Mouse (Mus musculus) right cerebral cortex, postnatal 4 days (tissue): ENCODE measurements at regions not wholly inside any gene's neighbourhood (a gene's known extent, or its start where the extent isn't known, plus 50 kb on each side); places are given as distances from the start of the nearest gene placed in this dataset.

Experiments used
- DNase-seq: peaks from one replicate; pipeline ENCODE4 v3.0.0-alpha.2; 2022

DNA sequence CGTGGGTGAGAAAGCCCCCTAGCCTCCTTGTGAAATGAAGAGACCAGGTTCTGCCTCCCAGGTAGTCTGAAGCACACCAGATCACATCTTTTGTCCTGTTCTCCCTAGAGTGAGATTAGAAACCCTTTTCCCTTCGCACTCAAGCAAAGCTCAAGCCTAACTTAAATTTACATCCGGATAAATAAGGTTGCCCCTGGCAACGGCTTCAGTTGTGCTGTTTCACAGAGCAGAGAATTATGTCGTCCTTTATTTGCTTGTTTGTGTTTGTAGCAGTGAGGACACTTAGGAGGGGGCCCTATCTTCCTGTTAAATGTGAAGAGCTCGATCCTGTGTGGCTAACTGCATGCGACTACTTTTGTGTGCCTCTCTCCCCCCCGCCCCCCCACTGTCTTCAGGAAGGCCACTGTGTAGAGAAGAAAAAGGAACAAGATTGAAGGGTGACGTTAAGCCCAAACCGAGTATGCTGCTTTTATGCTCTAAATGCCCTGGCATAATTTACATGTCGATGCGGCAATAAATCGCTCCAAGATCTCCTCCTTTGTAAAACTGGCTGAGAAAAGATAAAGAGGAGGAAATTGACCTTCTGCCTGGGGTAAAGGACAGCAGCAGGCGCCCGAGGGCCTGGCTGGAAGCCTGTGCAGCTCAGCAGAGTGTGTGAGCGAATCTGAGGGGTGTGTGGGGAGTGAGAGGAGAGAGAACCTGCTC is 439.9 kb downstream of the Prdm2 start:
- peak; percentile 24 for DNase-seq

DNA sequence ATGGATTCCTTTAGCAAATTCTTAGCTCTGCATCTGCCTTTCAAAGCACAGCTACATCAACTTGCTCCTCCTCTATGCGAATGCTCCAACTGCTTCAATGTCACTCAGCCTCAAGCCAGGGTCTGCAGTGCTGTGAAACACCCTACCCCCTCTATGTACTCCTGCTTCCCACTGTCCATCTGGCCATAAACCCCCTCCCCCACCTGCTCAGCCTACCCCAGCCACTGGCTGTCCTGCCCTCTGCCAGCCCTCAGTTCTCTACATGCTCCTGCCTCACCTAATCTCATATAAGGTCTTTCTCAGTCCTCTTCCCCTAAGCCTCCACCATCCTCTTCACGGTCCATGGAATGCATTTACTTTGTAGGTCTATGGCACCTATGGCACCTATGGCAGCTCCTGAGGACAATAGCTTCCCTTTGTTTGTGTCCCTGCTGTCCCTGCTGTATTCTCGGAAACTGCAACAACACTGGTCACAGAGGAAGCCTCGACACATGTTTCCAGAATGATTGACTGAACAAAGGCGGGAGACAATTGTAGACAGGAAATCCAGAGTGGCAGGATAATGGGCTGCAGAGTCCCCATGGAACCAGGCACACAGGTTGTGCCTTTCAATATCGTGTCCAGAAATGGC is 441.2 kb downstream of the Prdm2 start:
- no peak for DNase-seq

DNA sequence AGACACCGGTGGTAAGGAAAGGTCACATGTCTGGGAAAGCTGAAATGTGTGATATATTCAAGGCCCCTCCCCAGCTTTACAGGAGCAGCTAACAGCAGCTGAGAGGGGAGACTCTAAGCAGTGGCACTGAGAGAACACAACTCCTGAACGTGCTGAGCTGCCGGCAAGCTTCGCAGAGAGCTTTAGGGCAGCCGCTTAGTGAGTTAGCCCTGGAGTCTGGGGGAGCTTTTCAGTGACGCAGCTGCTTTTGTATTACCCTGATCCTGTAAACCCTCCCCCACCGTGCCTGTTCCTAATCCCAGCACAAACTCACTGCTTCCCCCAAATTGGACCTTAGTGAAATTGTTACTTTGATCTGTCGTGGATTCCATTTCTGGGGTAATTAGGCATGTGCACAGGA is 442.6 kb downstream of the Prdm2 start:
- DNase-seq, result no peak

DNA sequence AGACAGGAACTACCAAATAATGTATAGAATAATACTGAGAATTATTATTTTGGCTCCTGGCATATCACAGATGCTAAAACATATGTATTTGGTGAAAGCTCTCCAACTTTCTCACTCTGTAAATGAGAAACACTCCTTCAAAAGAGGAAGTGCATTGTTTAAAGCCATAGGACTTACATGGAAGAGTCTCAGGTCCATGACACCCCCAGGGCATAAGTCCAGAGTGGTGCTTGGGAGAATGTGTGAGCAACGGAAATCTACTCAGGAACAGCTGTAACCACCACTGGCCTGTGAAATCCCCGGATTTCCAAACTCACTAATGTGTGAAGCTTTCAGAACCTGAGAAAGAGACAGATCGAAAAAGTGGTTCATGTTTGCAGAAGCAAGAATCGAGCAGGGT is 445.1 kb downstream of the Prdm2 start:
- DNase-seq, result no peak

DNA sequence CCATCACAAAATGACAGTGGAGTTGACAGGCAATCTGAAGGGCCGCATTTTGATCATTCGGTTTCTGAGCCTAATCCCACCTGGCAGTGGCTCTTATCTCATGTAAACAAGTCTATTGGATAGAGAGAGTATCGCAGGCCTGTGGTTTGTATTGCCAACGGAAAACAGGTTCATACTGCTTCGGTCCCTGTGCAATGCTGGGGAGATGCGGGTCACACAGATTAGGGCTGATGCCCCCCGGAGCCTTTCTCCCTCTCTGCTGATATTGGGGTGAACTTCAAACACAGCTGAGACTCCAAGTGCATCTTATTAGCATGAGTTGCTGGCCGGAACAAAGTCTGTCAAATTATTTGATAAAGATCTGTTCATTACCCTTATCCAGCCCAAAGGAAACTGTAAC is 451.2 kb downstream of the Prdm2 start:
- no peak for DNase-seq

DNA sequence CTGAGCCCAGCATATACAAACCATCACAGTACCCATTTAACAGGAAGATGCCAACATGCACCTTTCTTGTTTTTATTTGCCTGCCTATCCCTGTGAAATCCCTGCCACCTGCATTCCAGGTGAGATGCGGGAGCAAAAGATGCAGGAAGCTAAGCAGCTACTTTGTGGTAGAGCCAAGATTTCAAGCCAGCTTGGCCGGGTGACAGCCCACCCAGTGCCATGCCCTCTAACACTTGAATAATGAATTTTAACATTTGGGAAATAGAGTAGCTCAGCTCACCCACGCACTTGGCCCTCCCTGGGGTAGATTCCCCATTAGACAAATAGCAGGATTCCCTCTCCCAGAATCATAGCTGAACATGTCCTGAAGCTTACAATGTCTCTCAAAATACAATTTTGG is 454.7 kb downstream of the Prdm2 start:
- no peak for DNase-seq

DNA sequence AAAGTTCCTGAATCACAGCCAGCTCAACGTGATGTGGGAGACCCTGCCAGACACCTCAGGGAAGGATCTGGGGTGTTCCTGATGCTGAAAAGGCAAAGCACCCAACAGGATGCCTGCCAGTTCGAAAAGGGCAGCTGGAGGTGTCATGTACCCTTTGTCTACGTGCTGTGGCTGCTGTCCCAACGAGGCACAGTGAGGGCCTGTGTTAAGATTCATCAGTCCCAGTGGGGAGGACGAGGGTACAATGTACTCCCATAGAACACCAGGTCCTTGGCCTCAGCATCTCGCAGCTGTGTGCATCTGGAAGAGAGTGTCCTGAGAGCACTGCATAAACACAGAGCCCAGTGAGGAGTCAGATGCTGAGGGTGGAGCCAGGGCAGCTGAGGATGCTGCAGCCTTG is 456.5 kb downstream of the Prdm2 start:
- DNase-seq, result no peak

DNA sequence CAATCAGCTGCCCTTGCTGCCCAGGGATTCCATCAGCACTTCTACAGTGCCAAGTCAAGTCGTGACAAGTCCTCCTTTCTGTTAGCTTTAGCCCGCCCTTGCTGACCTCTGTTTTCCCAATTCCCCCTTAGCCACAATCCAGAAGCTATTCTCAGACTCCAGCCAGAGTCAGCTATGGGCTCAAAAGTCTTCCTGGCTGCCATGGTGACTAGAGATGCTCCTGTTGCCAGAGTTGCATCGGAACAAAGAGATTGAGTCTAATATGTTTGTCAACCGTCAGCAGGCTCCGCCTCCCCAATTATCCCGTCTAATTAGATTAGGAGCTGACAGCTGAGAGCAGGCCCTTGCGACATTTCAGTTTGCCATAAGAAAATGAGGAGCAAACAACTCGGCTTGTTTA is 462.9 kb downstream of the Prdm2 start:
- DNase-seq, result no peak

DNA sequence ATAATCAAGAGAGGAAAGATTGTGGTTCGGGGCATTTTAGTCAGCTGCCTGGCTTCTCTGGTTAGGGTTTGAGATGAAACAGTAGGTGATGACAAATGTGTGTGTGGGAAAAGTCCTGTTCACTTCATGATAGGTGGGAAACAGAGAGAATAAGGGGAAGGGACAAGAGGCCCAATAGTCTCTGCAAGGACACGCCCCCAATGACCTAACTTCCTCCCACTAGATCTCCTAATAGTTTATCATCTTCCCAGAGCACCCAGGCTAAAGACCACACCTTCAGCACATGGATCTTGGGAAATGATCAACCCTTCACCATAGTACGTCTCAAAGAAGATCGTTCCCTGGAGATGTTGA is 484.3 kb upstream of the Kazn start:
- DNase-seq, result no peak

DNA sequence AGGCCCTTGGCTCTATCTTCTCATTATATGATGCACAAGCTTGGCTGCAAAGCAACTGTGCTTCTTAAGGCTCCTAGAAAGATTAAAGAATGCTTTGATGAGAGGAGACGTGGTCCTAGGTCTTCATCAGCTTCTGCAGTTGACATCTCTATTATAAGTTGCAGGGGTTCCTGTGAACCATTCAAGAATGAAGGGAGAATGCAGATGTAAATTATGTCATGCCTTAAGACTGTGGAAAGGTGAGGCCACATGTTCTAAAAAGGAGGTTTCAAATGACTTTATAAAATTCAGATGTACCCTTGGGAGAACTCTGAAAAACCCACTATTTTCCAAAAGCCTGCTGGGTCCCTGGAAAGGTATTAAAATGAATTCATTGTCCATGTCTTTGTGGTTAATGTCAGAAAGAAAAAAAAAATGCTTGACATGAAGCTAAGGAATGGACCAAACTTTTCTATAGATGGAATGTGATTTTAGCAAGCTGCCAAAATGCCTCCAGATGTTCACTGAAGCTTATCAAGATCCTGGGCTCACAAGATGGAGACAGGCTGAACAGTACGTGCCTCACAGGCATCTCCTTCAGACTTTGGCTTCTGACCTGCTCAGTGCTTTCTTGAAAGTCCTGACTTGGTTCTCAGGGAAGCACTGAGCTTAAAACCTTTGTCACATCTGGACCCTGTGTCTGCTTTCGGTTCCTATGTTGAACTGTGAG is 483.8 kb upstream of the Kazn start:
- no peak for DNase-seq

DNA sequence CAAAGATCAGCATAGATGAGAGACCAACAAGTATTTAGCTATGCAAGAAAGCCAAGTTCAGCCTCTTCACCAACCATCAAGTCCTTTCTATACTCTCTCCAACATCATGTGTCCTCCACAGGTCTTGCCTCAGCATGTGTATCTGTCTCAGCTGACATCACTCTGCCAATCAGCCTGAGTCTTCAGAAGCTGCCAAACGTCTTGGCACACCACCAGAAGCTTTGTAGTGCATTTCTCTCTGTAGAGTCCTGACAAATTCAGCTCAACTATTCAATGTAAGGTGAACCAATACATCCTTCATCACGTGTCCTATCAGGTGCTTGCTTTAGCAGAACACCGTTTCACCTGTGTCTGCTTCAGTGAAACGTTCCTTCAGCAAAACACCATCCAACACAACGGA is 462.4 kb upstream of the Kazn start:
- peak; percentile 11 for DNase-seq

DNA sequence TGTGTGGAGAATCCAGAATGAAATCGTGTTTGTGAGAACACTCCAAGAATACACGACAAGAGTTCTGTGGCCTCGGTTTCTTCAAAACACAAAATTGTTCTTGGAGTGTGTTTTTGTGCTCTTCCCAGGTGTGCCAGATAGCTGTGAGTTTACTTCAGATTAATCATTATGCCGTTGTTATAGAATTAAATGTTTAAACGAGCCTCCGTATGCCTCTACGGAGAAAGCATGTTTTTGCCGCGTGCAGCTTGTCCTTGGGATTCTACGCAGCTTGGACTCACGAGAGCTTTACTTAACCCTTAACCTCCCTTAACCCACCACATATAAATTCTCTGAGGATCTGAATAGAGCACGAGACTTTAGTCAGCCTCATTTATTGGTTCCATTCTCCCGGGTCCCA is 455.7 kb upstream of the Kazn start:
- DNase-seq, result no peak

DNA sequence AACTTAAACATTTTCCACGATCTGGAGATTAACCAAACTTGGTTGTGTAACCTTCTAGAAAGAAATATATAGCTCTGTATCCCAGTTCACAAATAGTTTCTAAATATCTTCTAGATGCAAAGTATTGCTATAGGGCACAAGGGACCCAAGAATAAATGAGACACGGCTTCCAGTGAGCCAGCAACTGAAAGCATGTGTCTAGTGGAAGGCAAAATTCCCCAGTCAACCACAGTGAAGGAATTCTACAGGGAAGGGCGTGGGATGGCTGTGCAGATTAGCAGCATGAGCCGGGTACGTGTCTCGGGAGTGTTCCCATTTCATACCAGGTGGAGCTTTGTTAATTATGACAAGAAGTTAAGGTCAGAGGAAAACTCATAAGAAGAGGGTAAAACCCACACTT is 449.0 kb upstream of the Kazn start:
- no peak for DNase-seq

DNA sequence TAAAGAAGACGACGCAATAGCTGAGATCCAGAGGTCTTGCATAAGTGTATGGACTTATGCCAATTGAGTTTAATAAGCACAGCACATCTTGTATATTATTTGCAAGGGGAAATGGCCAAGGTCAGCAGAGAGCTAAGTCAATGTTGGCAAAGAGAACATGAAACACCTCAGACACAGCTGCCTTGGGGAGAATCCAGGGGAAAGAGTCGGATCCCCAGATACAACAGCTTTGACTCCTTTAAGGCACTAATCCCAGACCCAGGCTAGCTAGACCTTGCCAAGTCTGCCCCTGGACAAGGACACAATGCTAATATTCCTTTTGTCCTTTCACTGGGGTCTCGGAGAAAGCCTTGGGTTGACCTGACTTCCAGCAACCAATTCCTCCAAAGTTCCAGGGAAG is 438.2 kb upstream of the Kazn start:
- no peak for DNase-seq

DNA sequence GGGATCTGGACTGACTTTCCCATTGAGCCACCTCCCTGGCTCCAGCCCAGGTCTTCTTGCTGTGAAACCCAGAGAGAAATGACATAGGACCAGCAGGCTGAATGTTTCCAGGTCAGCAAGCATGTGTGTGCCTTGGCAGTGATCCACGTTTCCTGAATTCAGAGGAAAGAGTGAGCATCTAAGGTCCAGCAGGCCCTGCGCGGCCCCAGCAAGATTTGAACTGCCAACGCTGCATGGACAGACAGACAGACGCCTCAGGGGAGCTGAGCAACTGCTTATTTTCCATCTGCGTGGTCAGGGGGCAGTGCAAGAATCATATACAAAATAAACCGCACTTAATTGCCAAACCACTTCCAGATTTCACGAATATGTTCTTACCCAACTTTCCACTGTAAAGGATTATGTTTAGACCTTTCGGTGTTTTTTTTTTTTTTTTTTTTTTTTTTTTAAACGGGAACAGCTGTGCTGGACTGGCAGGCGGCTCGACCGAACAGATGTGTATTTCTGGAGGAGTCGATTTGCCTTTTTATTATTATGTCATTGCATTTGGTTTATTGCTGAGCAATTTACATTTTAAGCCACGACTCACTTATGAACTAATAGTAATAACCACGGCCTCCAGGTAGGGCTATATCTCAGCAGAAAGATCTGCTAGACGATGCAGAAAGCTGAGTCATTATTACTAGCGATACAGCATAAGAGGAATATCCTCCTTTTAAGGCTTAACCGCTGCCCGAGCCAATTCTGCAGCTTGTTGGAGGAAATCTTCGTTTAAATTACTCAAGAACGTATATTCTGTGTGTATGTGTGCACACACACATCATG is 435.7 kb upstream of the Kazn start:
- DNase-seq, result no peak

DNA sequence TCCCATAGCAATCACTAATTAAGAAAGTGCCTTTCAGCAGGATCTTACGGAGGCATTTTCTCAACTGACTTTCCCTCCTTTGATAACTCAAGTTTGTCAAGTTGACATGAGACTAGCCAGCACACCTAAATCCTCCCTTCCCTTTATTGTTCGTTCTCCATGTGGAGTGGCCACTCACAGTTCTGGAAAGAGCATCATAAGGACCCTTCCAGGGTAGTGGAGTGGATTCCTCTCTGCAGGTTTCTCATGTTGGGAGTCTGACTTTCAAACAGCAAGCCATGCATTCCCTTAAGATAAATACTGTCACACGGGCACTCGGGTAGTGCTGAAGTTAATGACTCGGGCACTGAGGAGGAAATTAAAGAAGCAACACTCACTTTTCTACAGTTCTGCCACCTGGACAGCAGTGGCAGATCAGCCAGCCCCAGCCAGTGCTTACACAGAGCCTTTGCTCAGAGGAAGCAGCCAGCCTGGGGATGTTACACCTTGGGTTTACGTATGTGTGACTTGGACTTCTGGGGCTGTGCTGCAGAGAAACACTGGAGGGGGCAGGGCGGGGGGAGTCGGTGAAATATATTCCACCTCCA is 432.8 kb upstream of the Kazn start:
- no peak for DNase-seq

DNA sequence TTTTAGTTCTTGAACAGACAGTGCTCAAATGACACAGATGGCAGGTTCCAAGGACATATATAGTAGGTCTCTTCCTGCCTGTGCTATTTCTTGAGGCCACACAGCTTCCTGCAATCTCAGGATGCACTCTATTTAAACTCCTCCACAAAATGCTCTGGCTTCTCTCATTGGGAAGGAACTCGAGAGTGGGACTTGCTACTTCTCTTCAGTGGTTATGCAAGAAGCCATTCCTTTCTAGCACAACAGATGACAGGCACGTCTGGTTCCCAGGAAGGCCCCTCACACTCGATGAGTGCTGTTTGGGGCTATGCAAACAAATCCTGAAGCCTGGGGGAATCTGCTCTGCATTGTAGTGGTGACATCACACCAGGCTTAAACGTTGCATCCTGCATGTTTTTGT is 425.6 kb upstream of the Kazn start:
- DNase-seq, result no peak

DNA sequence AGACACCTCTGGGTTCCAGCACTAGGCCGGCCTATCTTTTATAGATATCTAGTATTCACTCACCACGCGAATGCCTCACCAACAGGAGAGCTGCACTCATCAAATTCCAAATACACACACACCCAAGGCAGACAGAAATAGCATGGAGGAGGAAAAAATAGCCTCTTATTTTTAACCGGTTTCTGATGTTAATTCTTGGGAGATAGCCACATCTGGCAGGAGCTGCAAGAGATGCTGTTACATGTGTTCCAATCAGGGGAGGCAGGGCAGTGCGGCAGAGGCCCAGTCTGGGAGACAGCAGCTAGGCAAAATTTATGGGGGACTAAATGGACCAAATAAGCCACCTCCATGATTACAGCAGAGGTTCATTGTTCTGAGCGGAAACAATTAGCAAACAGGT is 419.0 kb upstream of the Kazn start:
- no peak for DNase-seq

DNA sequence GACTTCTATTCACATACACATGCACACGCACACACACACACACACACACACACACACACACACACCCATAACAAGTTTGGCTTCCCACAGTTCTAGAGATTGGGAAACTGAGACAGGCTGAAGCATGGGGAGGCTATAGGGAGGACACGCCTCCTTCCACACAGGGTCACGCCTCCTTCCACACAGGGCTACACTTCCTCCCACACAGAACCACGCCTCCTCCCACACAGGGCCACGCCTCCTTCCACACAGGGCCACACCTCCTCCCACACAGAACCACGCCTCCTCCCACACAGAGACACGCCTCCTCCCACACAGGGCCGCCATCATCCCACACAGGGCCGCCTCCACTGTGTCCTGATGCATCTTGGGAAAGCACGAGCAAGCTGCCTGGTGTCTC is 401.9 kb upstream of the Kazn start:
- no peak for DNase-seq

DNA sequence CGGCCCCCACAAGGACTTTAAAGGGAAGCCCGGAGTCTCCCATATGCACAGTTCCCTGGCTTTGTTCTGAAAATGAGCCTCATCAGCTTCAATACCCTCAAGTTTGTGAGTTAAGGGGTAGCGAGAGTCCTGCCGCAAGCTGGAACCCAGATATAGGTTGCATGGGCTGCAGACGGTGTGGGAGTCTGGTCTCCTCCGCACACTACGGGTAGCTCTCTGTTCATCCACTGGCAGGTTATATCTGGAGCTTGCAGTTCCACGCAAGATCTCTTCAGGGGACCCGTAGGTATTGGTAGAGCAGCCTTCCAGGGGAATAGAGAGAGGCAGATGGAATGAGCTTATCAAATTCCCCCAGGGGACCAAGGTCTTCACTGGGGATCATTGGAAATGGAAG is 400.1 kb upstream of the Kazn start:
- DNase-seq, result no peak

DNA sequence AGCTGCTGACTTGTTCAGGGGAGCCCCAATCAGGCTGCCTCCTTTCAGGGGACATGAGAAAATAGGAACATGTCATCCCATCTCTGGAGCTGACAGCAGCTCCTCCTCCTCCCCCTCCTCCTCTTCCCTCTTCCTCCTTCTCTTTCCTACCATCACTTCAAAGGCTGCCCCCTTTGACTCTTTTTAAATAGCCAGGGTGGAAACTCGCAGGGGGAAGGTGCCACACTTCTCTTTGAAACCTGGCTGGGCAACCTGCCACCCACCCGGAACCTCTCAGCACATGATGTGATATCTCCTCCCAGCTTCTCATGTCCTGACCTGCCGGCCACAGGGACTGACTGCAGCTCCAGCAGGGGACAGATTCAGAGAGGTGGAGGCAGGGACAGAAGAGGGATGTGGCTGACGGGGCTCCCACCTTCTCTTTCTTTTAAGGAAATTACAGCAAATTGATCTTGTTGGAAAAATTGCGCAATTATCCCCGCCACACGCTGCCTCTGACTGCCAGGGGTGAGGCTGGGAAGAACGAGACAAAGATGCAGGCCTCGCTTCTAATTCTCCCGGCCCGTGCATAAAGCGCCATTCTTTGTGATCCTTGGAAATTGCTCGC is 399.6 kb upstream of the Kazn start:
- no peak for DNase-seq

DNA sequence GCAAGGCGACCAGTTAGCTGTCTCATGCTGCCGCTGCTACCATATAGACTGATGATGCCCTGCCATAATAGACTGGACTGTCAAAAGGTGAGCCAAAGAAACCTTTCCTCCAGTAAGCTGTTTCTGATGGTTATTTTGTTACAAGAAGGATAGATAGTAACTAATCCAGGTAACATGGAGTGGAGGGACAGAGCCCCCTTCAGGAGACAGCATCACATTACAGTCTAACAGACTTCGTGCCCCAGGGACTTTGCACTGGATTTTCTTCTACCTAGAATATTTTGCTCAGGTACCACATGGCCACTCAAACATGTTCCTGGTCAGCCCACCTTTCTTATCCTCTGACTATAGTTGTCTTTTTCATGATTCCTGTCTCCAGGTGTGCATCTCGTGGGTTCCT is 398.9 kb upstream of the Kazn start:
- no peak for DNase-seq

DNA sequence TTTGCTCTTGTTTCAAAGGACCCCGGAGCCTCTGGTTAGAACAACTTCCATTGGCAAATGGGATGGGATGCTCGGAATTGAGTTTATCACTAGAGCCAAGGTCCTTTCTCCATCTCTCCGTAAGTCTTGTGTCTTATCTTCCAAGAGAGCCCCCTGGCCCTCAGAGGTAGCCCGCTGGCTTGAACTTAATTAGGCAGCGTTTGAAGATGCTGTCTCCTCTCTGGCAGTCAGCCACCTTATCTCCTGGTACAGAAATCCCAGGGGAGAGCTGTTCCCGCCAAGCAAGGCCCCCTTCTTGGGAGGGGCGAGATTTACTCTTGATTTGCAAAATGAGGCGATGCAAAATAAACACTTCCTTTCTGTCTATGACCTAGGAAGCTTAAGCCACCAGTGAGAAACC is 395.2 kb upstream of the Kazn start:
- no peak for DNase-seq
